ENCODE assay signal across 9 mouse cellular contexts in the genomic region with DNA sequence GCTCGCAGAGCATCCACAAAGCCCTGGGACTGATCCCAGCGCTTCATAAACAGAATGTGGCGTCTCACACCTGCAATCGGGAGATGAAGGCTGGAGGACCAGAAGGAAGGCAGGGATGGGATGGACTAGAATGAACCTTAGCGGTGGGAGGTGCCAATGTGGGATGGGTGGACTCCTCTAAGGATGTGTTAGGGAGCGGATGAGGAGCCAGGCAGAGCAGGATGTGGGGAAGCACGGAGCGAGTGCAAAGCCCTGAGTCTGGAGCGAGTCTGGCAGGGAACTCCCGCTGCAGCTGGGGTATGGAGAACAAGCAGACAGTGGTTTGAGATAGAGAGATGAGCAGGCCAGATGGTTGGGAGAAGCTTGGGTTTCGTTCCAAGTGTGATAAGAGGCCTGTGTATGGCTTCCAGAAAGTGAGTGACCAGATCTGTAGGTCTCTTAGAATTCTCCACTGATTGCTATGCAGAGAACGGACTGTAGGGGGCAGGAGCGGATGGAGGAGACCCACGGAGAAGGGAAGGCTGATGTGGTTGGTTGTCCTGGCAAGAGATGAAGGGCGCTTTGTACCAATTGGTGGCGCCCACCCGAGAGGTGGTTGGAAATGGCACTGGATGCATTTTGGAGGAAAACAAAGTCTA. TPM values are rescaled to one million over a fixed set of nuclear protein-coding genes. Genes with fewer than 3 reads are reported as not detected.
A peak's percentile ranks its signal among the peaks of the same experiment; 100 is the strongest.
DNase-seq lines count a peak whose midpoint lies in the region; ATAC-seq and TF ChIP-seq lines count a peak whose summit lies in the region.
"Had no signal": no experiment of that assay in that cellular context is flagged by ENCODE, and none has a peak within 500 bp of the region (broad histone marks: within the 10 kb centered on the region; RNA-seq: fewer than 3 reads in every experiment).

No protein-coding gene starts in this region.

- no peak for TF ChIP-seq EP300 in heart, postnatal 0 days (IDR thresholded peaks at IDR 0.05; ENCODE audit: low read depth)

- no peak overlapping the region for H3K4me2 ChIP-seq in heart, postnatal 0 days (ENCODE audit: low read depth, low read length)
- H3K4me2 ChIP-seq in heart, embryonic 12.5 days, result no peak overlapping the region
- H3K4me2 ChIP-seq in forebrain, embryonic 15.5 days (replicated peaks), result no peak overlapping the region
- H3K4me2 ChIP-seq: lung, embryonic 15.5 days had no signal

- no peak overlapping the region for H3K9ac ChIP-seq in heart, postnatal 0 days (replicated peaks; ENCODE audit: low read depth, low read length)
- no peak overlapping the region for H3K9ac ChIP-seq in heart, embryonic 12.5 days
- H3K9ac ChIP-seq in forebrain, embryonic 15.5 days (replicated peaks), result no peak overlapping the region
- H3K9ac ChIP-seq: lung, embryonic 15.5 days had no signal

- no peaks in the 10 kb centered on the region for H3K9me3 ChIP-seq in heart, postnatal 0 days (replicated peaks; ENCODE audit: control insufficient read depth, low read length)
- H3K9me3 ChIP-seq in heart, embryonic 12.5 days (replicated peaks), result no peaks in the 10 kb centered on the region
- no peaks in the 10 kb centered on the region for H3K9me3 ChIP-seq in E14TG2a.4 (ENCODE audit: low read length)
- no peaks in the 10 kb centered on the region for H3K9me3 ChIP-seq in forebrain, embryonic 15.5 days
- H3K9me3 ChIP-seq: lung, embryonic 15.5 days had no signal

- no peak overlapping the region for H3K4me3 ChIP-seq in heart, postnatal 0 days (ENCODE audit: low read depth, low read length)
- H3K4me3 ChIP-seq in heart, embryonic 12.5 days, result no peak overlapping the region
- no peak overlapping the region for H3K4me3 ChIP-seq in E14TG2a.4 (replicated peaks; ENCODE audit: low read length)
- H3K4me3 ChIP-seq in forebrain, embryonic 15.5 days, result no peak overlapping the region
- no peak overlapping the region for H3K4me3 ChIP-seq in layer of hippocampus, adult 2 months
- H3K4me3 ChIP-seq: lung, embryonic 15.5 days had no signal

- peak; percentile 36; the same call in 1 of the 2 replicates for ATAC-seq in heart, postnatal 0 days (ENCODE audit: insufficient read depth, low read depth)
- ATAC-seq in heart, embryonic 12.5 days (ENCODE audit: insufficient number of reproducible peaks, low FRiP score), result no peak
- ATAC-seq in forebrain, embryonic 15.5 days (replicated peaks), result no peak
- peak; percentile 62; the same call in 1 of the 2 replicates for ATAC-seq in megakaryocyte-erythroid progenitor cell, adult 5-6 weeks (replicated peaks; ENCODE audit: low FRiP score, low TSS enrichment, poor library complexity, severe bottlenecking)

- WGBS in heart, postnatal 0 days, result 32% methylated on average over 17 of the region's 17 CpGs
- WGBS in heart, embryonic 12.5 days, result 33% methylated on average over 17 of the region's 17 CpGs
- 32% methylated on average over 17 of the region's 17 CpGs for WGBS in forebrain, embryonic 15.5 days

- no peaks in the 10 kb centered on the region for H3K4me1 ChIP-seq in heart, postnatal 0 days (ENCODE audit: control insufficient read depth, insufficient read depth)
- no peaks in the 10 kb centered on the region; the same call in 1 of the 2 replicates for H3K4me1 ChIP-seq in heart, embryonic 12.5 days (replicated peaks)
- peaks cover 29% of the 10 kb centered on the region for H3K4me1 ChIP-seq in E14TG2a.4 (replicated peaks; ENCODE audit: low read depth, low read length)
- peaks cover 65% of the 10 kb centered on the region for H3K4me1 ChIP-seq in forebrain, embryonic 15.5 days

- TF ChIP-seq CTCF in heart, postnatal 0 days (IDR thresholded peaks at IDR 0.05; ENCODE audit: low read depth), result peak; percentile 81
- peak; percentile 83 for TF ChIP-seq CTCF in E14TG2a.4 (conservative IDR thresholded peaks at IDR 0.05; ENCODE audit: low read length)
- TF ChIP-seq CTCF in layer of hippocampus, adult 2 months (conservative IDR thresholded peaks at IDR 0.05), result peak; percentile 85

- no peaks in the 10 kb centered on the region for H3K36me3 ChIP-seq in heart, postnatal 0 days (replicated peaks; ENCODE audit: control insufficient read depth, insufficient read depth, low read length)
- H3K36me3 ChIP-seq in heart, embryonic 12.5 days, result no peaks in the 10 kb centered on the region
- H3K36me3 ChIP-seq in E14TG2a.4 (ENCODE audit: insufficient read depth, low read length), result no peaks in the 10 kb centered on the region
- no peaks in the 10 kb centered on the region for H3K36me3 ChIP-seq in forebrain, embryonic 15.5 days
- H3K36me3 ChIP-seq: lung, embryonic 15.5 days had no signal

- peaks cover 18% of the 10 kb centered on the region for H3K27me3 ChIP-seq in heart, postnatal 0 days (ENCODE audit: control insufficient read depth, insufficient read depth, low read length)
- peaks cover 56% of the 10 kb centered on the region for H3K27me3 ChIP-seq in heart, embryonic 12.5 days (replicated peaks)
- H3K27me3 ChIP-seq in E14TG2a.4 (ENCODE audit: insufficient read depth, low read length), result peaks cover 63% of the 10 kb centered on the region
- H3K27me3 ChIP-seq in forebrain, embryonic 15.5 days, result peaks cover 11% of the 10 kb centered on the region; the same call in 1 of the 2 replicates

- peak; percentile 52 for DNase-seq in heart, postnatal 0 days (ENCODE audit: low spot score)
- DNase-seq in c-Kit-positive CD71-positive TER-119-negative erythroid progenitor cells, embryonic 14.5 days (ENCODE audit: low read depth), result peak; percentile 16
- peak; percentile 33 to 71 for DNase-seq in layer of hippocampus, adult 2 months (ENCODE audit: low spot score in 2 of 2)
- DNase-seq in thymus, postnatal 0 days (ENCODE audit: low spot score), result peak; percentile 64

- no peak overlapping the region for H3K27ac ChIP-seq in heart, postnatal 0 days (ENCODE audit: low read depth)
- H3K27ac ChIP-seq in heart, embryonic 12.5 days (ENCODE audit: poor library complexity, severe bottlenecking), result no peak overlapping the region
- H3K27ac ChIP-seq in forebrain, embryonic 15.5 days (replicated peaks), result peak overlapping the region; percentile 93
- no peak overlapping the region for H3K27ac ChIP-seq in layer of hippocampus, adult 2 months
- H3K27ac ChIP-seq: lung, embryonic 15.5 days had no signal

RNA-seq across cellular contexts. Expression of a gene that starts 16.3 kb away (rescaled TPM):
- not detected in 2 replicates for total RNA-seq in heart, postnatal 0 days (2014; rRNA removed; ENCODE audit: low replicate concordance)
- polyA plus RNA-seq in heart, postnatal 0 days (2015; fragmentation: Nextera tagmentation; extraction: Ambion mirVana), result not detected in 2 replicates
- polyA plus RNA-seq in heart, embryonic 12.5 days (2016; fragmentation: Nextera tagmentation; extraction: Ambion mirVana), result not detected in 2 replicates
- polyA plus RNA-seq in forebrain, embryonic 15.5 days (2015; fragmentation: Nextera tagmentation; extraction: Ambion mirVana), result 1.9 and 2.0 TPM in 2 replicates
- 1 to 10 TPM; 2.0 TPM for total RNA-seq in layer of hippocampus, adult 2 months (2021)
- total RNA-seq in megakaryocyte-erythroid progenitor cell, adult 5-6 weeks (2014; fragmentation: Nextera tagmentation), result not detected in 2 replicates
- not detected in 2 replicates for total RNA-seq in megakaryocyte-erythroid progenitor cell, adult 5-6 weeks (2017)
- 0.06 TPM in 1 of 2 replicates, not detected in the other for polyA plus RNA-seq in thymus, postnatal 0 days (2015; fragmentation: Nextera tagmentation; extraction: Ambion mirVana)
- polyA plus RNA-seq: lung, embryonic 15.5 days had no signal

RNA-seq across cellular contexts. Expression of a gene that starts 17.8 kb away (rescaled TPM):
- 21.0 and 32.4 TPM in 2 replicates for total RNA-seq in heart, postnatal 0 days (2014; rRNA removed; ENCODE audit: low replicate concordance)
- polyA plus RNA-seq in heart, postnatal 0 days (2015; fragmentation: Nextera tagmentation; extraction: Ambion mirVana), result 3.5 and 4.3 TPM in 2 replicates
- 7.9 and 8.7 TPM in 2 replicates for polyA plus RNA-seq in heart, embryonic 12.5 days (2016; fragmentation: Nextera tagmentation; extraction: Ambion mirVana)
- polyA plus RNA-seq in forebrain, embryonic 15.5 days (2015; fragmentation: Nextera tagmentation; extraction: Ambion mirVana), result 0.98 and 1.1 TPM in 2 replicates
- total RNA-seq in layer of hippocampus, adult 2 months (2021), result 1 to 10 TPM; 4.9 to 6.6 TPM
- total RNA-seq in megakaryocyte-erythroid progenitor cell, adult 5-6 weeks (2014; fragmentation: Nextera tagmentation), result not detected in 2 replicates
- total RNA-seq in megakaryocyte-erythroid progenitor cell, adult 5-6 weeks (2017), result not detected in 2 replicates
- 0.33 and 0.77 TPM in 2 replicates for polyA plus RNA-seq in thymus, postnatal 0 days (2015; fragmentation: Nextera tagmentation; extraction: Ambion mirVana)

RNA-seq across cellular contexts. Expression of a gene that starts 32.7 kb away (rescaled TPM):
- 24.1 and 71.8 TPM in 2 replicates for total RNA-seq in heart, postnatal 0 days (2014; rRNA removed; ENCODE audit: low replicate concordance)
- polyA plus RNA-seq in heart, postnatal 0 days (2015; fragmentation: Nextera tagmentation; extraction: Ambion mirVana), result 120 and 129 TPM in 2 replicates
- polyA plus RNA-seq in heart, embryonic 12.5 days (2016; fragmentation: Nextera tagmentation; extraction: Ambion mirVana), result 94.3 and 96.7 TPM in 2 replicates
- polyA plus RNA-seq in forebrain, embryonic 15.5 days (2015; fragmentation: Nextera tagmentation; extraction: Ambion mirVana), result 188 and 189 TPM in 2 replicates
- total RNA-seq in layer of hippocampus, adult 2 months (2021), result 10 to 100 TPM; 37.0 to 41.7 TPM
- total RNA-seq in megakaryocyte-erythroid progenitor cell, adult 5-6 weeks (2014; fragmentation: Nextera tagmentation), result 56.7 and 75.9 TPM in 2 replicates
- total RNA-seq in megakaryocyte-erythroid progenitor cell, adult 5-6 weeks (2017), result 218 and 242 TPM in 2 replicates
- polyA plus RNA-seq in thymus, postnatal 0 days (2015; fragmentation: Nextera tagmentation; extraction: Ambion mirVana), result 166 and 168 TPM in 2 replicates

Comparison
In these comparisons a context has a peak if more than half of its experiments do, and no peak if none do; other contexts are left out.
1. ATAC-seq: peak in heart, postnatal 0 days (single experiment) and megakaryocyte-erythroid progenitor cell, adult 5-6 weeks (single experiment); none in heart, embryonic 12.5 days (single experiment) and forebrain, embryonic 15.5 days (single experiment).
2. Peak in every context shown above with its lines, with median percentiles within 50 percentile points of each other: DNase-seq and CTCF ChIP-seq.